Mouse (Mus musculus) mesoderm, embryonic 11.5 days (tissue): Measurements from ENCODE around the gene Onecut3.
A peak's percentile ranks its signal among the peaks of the same experiment; 100 is the strongest.

Source experiments
- DNase-seq: peaks from one replicate; pipeline ENCODE4 v3.0.0-alpha.2; 2012; ENCODE audit warnings: low read depth, low spot score

Gene Onecut3

DNA sequence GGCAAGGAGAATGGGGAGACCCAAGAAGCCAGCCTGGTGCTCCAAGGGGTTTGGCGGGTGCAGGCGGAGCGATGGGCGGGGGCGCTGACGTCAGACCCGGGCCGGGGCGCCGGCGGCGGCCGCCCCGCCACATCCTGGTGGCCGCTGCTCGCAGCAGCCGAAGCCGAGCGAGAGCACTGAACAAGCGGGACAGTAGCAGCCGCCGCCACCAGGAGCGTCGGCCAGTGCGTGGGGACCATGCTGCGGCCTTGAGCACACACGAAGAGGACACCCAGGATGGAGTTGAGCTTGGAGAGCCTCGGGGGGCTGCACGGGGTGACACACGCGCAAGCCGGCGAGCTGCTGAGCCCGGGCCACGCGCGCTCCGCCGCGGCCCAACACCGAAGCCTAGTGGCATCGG lies at the start of gene Onecut3:
Onecut3 (plus strand) TSS at position 104 of the 400 bp plus-strand sequence.
- DNase-seq, result no peak

DNA sequence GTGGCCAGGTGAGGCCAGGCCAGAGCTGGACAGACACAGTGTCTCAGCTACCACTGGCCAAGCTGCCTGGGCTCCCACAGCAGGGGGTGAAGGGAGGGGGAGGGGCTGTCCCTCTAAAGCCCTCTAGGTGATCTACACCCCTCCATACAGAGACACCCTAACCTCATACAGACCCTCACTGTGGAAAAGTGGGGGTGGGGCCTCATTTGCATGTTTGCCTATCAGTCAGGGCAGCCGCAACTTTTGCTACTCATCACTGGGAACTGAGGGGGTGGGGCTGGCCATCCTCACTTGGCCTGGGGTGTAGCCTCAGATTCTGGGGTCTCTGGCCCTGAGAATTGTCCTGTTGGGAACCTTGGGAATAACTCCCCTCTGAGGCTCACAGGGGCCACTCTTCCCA lies 49.6 kb upstream of the Onecut3 start:
- no peak for DNase-seq

DNA sequence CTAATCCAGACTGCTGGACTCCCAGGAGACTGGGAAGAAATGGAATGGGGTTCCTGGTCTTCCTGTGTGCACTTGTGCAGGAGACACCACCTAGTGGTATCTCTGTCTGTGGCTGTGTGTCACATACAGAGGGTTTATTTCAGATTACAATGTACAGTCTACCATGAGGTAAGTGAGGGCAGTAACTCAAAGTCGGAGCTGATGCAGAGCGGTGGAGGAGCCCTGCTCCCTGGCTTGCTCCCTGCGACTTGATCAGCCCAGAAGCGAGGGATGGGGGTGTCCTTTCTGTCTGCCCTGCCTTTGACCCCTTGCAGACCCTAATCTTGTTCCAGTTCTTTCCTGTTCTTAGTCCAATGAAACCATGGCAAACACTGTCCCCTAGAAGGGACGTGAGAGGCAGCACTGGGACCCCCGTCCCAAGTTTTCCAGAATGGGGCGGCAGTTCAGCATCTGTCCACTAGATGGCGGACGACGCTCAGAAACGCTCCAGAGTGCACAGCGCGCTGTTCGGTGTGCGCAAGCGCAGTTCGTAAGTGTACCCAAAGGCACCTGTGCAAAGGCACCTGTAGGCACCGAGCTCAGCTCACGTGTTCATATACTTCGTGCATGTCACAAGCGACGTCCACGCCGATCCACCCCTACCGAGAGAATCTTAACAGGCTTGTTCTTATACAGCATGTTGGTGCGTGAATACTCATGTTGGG lies 48.6 kb upstream of the Onecut3 start:
- DNase-seq, result peak; percentile 83

DNA sequence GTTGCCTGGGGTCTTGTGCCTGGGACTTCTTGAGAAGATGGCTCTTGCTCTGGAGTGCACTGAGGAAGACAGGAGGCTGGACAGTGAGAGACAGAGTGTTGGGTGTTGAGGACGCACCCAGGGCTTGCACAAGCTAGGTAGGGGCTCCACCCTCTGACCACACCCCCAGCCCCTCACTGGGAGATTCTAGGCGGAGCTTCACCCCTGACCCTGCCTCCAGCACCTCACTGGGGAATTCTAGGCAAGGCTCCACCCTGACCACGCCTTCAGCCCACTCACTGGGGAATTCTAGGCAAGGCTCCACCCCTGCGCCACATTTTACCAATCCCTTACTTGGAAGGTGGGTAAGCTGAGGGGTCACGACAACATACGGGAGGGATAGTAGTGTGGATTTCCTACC lies 44.0 kb upstream of the Onecut3 start:
- DNase-seq, result peak; percentile 32

DNA sequence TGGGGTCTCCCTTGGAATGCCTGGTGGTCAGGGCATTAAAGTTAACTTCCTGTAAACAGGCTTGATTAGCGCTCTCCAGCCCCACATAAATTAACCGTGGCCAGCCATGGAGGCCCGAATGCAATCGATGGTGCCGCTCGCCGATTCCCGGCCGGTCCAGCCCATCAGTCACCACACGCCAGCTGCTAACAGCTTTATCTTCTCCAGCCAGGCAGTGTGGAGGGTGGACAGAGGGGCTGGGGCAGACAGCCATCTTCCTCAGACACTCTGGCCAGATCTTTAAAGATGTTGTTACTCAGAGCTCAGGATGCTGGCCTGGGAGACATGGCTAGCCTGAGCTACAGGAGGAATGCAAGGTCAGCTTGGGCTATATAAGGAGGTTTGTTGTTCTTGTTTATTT lies 41.0 kb upstream of the Onecut3 start:
- DNase-seq, result no peak

DNA sequence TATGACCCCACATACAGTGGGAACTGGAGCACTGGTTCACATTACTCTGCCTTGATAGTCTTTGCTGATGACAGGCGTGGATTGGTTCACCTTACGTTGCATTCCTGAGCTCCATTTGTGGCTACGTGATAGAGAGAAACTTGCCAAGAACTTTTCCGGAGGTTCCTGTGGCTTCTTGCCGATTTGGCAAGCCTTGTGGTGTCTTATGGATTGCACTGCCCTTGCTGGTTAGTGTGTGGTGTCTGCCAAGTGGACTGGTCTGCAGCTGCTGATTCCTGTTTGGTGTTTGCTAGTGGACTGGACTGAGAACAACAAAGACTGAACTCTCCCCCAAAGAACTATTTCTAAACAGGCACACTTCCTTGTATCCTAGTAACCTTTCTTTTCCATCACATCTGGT lies 39.9 kb upstream of the Onecut3 start:
- no peak for DNase-seq

DNA sequence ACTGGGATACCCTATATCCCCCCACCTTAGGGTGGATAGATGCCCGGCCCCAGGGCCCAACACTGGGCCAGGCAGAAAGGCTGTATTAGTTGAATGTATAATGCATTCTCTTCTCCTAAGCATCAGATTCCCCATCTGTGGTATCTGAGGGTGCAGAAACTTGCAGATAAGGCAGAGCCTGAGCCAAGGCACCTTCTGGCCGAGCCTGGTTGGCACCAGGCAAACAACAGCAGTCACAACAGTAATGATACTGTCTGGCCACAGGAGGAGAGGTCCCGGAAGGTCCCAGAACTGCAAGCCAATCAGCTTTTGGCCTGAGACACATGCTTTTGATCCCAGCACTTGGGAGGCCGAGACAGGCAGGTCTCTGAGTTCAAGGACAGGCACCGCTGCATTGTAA lies 38.9 kb upstream of the Onecut3 start:
- no peak for DNase-seq

DNA sequence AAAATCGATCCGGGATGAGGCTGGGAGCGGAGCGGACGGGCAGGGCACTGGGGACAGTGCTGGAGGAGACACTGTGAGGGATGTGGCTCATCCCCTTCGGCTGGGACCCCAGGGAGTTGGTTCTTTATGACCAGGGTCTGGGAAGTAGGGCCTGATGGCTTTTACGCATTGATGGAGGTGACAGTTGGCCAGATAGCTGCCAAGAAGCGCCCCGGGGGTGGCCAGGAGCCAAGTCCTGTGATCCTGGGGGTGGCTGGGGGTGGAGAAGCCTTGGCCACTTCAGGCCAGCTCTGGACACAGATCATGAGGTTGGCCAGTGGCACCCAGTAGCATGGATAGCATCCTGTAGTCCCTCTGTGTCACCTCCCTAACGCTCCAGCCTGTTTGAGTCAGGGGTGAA lies 35.4 kb upstream of the Onecut3 start:
- no peak for DNase-seq

DNA sequence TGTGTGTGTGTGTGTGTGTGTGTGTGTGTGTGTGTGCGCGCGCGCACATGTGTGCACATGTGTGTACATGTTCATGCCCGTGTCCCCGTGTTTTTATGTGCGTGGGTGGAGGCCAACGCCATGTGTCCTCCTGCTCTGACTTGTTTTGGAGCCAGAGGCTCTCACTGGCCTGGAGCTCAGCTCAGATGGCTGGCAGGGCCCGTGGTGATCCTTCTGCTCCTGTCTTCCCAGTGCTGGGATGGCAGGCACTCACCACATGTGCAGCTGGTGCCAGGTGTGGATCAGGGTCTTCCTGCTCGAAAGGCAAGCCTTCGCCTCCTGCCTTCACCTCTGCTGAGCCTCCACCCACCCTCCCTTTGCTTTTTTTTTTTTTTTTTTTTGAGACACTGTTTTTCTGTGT lies 35.0 kb upstream of the Onecut3 start:
- DNase-seq, result no peak

DNA sequence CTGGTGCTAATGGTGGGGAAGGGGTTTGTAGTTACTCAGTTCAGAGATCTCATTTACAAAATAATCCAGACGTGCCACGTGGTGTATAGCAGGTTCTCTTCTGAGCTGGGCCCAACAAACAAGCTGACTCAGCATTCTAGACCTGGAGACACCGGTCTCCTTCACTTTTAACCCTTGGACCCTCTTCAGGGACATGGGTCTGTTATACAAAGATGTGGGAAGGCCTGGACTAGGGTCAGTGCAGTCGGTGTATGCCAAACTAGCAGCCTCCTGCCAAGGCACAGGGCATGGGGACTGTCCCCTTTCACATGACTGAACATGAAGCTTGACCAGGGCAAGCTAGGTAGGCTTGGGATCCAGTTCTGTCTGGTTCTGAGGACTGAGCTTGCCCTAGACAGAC lies 34.3 kb upstream of the Onecut3 start:
- DNase-seq, result no peak

DNA sequence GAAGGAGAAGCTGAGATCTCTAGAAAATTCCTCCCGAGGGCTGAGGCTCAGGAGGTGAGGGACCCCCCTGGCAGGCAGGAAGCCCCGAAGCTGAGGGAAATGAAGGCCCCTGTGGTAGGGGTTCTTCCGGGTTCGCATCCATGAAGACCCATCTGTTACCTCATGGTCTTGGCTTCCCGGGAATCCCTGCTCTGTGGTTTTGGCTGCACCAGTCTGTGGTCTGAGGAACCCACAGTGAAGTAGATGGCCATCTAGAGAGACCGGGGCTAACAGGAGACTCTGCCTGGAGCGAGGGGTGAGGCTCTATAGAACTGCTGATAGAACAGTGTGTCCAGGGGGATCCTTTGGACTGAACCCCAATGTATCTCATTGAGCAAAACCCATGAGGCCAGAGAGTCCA lies 33.3 kb upstream of the Onecut3 start:
- no peak for DNase-seq

DNA sequence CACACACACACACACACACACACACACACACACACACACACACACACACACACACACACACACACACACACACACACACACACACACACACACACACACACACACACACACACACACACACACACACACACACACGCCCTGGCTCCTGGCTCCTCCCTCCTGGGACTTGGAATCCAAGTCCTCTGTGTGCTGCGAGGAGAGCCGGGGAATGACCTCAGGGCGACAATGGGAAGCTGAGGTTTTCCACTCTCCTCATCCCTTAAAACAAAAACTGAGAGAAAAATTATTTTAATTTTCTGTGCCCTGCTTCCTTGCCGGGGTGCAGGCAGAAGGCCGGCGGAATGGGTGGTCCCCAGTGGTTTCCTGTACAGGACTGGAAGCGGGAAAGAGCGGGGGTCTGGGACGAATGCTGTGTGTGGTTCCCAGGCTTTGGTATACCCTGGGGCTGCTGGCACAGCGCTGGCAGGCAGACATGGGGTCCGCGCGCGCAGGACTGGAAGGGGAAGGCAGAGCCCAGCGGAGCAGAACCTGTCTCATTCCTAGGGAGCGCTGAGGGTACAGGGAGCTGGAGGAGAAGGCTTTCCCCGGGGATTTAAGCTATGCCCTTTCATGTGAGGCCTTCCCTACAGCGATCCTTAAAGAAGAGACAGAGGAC lies 30.1 kb upstream of the Onecut3 start:
- DNase-seq, result peak; percentile 24

DNA sequence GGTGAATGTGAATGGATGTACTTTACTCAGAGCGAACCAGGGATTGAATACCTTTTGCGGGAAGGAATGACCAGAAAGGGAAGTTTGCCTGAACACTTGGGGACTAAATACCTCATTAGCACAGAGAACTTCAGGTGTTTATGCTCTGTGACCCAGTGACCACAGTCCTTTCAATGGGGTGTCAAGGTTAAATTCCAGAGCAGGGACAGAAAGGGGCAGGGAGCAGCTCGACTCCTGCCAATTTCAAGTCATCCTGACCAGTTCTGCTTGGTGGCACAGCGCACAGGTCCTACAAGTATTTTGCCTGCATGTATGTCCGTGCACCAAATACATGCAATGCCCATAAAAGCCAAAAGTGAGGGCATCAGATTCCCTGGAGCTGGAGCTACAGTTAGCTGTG lies 29.6 kb upstream of the Onecut3 start:
- DNase-seq, result no peak

DNA sequence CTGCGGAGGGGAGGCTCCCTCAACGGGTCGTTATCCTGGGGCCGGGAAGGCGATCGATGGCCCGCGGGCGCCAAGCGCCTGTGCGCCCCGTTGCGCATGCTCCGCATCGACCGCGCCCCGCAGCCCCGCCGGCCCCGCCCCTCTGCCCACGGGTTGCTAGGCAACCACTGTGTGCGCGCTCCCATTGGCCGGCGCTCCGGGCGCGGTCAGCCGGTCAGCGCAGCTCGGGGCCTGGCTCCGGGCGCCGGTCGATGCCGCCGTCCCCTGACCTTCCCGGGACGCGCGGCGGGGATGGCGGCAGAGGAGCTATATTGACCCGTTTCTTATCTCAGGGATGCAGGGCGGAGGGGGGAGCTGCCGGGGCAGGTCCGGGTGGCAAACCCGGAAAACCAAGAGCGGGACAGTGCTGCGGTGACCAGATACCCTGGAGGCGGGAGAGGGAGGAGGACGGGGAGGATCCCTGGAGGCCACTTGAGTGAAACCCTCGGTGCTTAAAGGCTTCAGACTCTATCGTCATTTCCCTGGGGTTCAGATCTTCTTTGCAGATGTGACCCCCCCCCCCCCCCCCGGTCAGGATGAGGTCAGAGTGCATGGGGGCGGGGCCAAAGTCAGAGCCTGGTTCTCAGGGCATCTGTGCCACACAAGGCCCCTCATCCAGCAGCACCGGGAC lies 19.2 kb upstream of the Onecut3 start:
- DNase-seq, result peak; percentile 90

DNA sequence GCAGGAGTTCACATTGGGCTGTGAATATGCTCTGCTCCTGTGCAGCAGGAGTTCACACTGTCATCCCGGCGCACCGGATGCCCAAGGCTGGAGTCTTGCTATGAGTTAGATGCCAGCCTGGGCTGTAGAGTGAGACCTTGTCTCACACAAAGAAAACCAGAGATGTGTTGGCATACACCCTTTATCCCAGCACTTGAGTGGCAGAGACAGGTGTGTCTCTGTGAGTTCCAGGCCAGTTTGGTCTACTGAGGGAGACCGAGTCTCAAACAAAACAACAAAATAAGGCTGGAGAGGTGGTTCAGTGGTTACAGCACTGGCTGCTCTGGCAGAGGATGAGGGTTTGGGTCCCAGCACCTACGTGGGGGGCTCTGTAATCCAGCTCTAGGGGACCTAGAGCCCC lies 16.1 kb upstream of the Onecut3 start:
- no peak for DNase-seq

DNA sequence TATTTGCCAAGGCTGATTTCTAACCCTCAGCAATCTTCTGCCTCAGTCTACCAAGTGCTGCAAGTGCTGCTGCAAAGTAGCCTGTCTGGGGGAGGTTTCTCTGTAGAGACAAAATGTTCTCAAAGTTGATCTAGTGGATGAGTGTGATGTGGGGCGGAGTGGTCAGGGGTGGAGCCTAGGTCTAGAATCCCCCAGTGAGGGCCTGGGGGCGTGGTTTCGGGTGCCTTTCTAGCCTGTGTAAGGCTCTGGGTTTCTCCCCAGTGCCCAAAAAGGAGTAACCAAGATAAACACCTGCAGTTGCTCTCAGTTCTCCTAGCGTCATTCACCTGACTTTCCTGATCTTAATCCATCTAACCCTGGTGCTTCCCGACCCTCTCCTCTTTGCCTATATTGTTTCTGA lies 13.6 kb upstream of the Onecut3 start:
- no peak for DNase-seq

DNA sequence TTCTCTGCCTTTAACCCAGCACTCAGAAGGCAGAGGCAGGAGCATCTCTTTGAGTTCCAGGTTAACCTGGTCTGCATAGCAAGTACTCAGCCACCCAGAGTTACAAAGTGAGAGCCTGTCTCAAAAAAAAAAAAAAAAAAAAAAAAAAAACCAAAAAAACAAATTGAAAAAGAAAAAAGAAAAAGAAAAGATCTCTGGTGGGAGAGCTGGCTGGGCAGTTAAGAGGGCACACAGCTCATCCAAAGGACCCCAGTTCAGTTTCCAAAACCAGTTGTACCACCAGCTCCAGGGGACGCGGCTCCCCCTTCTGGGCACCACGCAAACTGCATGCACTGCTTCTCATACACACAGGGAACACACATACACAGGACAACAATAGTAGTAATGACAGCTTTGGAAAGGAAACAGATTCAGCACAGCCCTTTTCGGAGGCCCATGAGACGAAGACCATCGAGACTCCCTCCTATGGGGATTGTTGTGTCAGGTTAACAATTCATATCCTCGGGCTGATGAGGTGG lies 7.7 kb upstream of the Onecut3 start:
- DNase-seq, result no peak

DNA sequence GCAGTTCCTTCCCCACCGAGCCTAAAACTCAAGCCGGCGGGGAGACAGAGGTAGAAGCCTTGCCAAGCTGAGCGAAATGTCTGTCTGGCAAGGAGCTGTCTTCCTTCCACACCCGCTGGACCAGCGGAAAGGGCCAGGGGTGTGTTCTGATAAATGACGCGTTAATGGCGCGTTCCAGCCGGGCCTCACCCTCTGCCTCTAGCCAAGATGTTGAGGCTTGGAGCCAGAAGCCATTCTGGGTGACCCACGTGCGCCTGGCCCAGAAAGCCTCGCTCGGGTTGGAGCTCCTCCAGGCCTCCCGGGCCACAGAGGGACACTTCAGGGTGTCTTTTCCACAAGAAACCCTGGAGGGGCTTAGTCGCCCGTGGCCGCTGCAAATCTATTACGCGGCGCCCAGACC lies 4.6 kb upstream of the Onecut3 start:
- DNase-seq, result no peak

DNA sequence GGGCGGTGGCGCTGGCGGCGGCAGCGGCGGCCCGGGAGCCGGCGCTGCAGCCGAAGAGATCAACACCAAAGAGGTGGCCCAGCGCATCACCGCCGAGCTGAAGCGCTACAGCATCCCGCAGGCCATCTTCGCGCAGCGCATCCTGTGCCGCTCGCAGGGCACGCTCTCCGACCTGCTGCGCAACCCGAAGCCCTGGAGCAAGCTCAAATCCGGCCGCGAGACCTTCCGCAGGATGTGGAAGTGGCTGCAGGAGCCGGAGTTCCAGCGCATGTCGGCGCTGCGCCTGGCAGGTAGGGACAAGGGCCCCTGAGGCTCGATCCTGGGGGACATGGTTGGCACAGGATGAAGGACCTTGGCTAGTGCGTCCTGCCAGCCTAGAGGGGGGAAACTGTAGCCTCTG lies 1.3 kb downstream of the Onecut3 start:
- DNase-seq, result no peak

DNA sequence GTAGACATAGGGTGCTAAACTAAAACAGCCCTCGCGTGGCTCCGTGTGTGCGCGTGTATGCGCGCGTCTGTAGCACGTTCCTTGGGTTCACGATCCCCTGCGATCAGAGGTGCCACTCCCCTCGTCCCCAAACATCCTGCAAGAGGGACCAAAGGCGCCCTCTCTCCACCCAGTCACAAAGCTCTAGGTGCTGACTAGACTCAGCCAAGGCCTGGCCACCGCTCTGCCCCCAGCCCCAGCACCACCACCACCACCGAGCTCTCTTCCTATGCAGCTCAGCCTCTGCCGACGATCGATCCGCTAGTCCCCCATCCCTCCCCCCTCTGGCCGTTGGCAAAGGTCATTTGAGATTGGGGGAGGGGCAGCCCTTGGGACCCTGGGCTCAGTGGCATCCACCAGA lies 1.8 kb downstream of the Onecut3 start:
- DNase-seq, result no peak

DNA sequence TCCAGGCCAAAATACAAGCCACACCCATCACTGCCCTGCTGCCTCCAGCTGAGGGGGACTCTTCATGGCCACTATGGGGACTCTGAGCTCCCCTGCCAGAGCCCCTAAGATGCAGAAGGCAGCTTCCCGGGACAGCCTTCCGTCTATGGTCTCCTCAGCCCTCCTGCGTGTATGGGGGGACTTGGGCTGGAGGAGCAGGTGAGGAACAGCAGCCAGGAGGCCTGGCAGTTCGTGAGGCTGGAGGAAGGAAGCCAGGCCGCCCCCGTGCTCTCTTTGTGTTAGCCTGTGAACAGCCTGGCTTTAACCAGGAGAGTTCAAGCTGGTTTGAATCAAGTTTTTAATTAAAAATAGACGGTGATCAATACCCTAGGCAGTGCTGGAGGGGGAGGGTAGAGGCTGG lies 7.7 kb downstream of the Onecut3 start:
- DNase-seq, result no peak

DNA sequence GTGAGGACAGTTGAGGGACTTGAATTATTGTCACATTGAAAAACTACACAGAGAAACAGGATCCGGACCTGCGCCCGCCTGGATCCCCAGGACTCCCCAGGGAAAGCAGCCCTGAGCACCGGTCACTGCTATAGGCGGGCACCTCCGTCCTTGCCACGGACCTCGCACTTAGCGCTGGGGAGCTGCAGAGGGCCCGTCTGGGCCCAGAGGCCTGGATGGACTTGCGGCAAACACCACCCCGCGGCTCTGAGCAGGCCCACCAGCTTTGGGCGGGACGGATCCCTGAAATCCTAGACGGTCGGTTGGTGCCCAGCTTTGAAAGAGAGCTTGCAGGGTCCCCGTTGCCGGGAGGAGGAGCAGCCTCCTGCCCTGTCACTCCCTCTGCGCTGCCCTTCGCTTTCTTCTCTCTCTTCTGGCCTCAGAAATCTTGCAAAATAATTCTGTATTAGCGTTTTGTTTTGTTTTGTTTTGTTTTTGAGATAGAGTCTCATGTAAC lies 8.2 kb downstream of the Onecut3 start:
- DNase-seq, result no peak
